Mouse (Mus musculus): Measurements from ENCODE around the gene Slc9a6.

GRCm38 (mm10) chrX:56650355-56650652 lies 40.7 kb downstream of the Slc9a6 start:
- TF ChIP-seq CTCF (IDR thresholded peaks at IDR 0.05; ENCODE audit: control insufficient read depth, insufficient read depth, insufficient replicate concordance, low read depth, low read length) (no peak), POLR2A (IDR thresholded peaks at IDR 0.05; ENCODE audit: control insufficient read depth, low read depth, low read length) (no peak)

All from testis, adult 2 months (tissue).